Mouse (Mus musculus): ENCODE results near the gene Srsf10.

DNA sequence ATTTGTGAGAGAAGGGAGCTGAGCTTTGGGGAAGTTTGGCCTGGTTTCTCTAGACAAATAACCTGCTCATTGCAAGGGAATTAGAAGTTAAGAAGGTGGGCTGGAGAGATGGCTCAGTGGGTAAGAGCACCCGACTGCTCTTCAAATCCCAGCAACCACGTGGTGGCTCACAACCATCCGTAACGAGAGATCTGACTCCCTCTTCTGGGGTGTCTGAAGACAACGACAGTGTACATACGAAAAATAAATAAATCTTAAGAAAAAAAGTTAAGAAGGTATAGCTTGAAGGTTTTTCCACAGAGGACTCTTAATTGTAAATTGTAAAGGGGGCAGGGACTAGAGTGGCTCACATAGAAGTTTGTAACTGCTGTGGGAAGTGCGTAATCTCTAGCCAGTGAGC is 20.0 kb downstream of the Srsf10 start:
- TF ChIP-seq CTCF (conservative IDR thresholded peaks at IDR 0.05; ENCODE audit: low read length) (no peak), NANOG (IDR thresholded peaks at IDR 0.05; ENCODE audit: borderline replicate concordance, low read length) (no peak)
